Mouse (Mus musculus) gonadal fat pad, adult 2 months (tissue): ENCODE results near the gene Epas1. TPM values are rescaled to one million over a fixed set of nuclear protein-coding genes. Genes with fewer than 3 reads are reported as not detected.

ENCODE experiments used
- DNase-seq: peaks from one replicate; pipeline ENCODE4 v3.0.0-alpha.2; 2012; ENCODE audit warnings: low read depth
- polyA plus RNA-seq: library from polyadenylated mRNA; depleted of rRNA; stranded (reverse); fragments of >200 nt; gene quantifications from 2 replicates; pipeline ENCODE4 v1.2.3, GENCODE M21; 2012

Gene Epas1
- polyA plus RNA-seq, 1 experiment, result 66.6 TPM

- no peak for DNase-seq
Measured at GRCm38 (mm10) chr17:86755581-86756195, 2.2 kb downstream of the Epas1 start.

- DNase-seq, result no peak
Measured at GRCm38 (mm10) chr17:86757621-86758020, 4.1 kb downstream of the Epas1 start.

GRCm38 (mm10) chr17:86761859-86762258, 8.4 kb downstream of the Epas1 start:
- DNase-seq, result no peak

GRCm38 (mm10) chr17:86762479-86763242, 9.2 kb downstream of the Epas1 start:
- no peak for DNase-seq

GRCm38 (mm10) chr17:86765762-86766404, 12.4 kb downstream of the Epas1 start:
- DNase-seq, result no peak

GRCm38 (mm10) chr17:86766412-86766811, 12.9 kb downstream of the Epas1 start:
- no peak for DNase-seq

- DNase-seq, result no peak
Measured at GRCm38 (mm10) chr17:86768596-86768995, 15.1 kb downstream of the Epas1 start.

GRCm38 (mm10) chr17:86769330-86770211, 16.1 kb downstream of the Epas1 start:
- no peak for DNase-seq

GRCm38 (mm10) chr17:86770848-86771247, 17.3 kb downstream of the Epas1 start:
- no peak for DNase-seq

GRCm38 (mm10) chr17:86772035-86772434, 18.5 kb downstream of the Epas1 start:
- no peak for DNase-seq

GRCm38 (mm10) chr17:86772929-86773588, 19.6 kb downstream of the Epas1 start:
- DNase-seq, result no peak

- peak; percentile 73 for DNase-seq
Measured at GRCm38 (mm10) chr17:86776538-86776937, 23.0 kb downstream of the Epas1 start.

- no peak for DNase-seq
Measured at GRCm38 (mm10) chr17:86778147-86778546, 24.6 kb downstream of the Epas1 start.

GRCm38 (mm10) chr17:86779191-86780130, 26.0 kb downstream of the Epas1 start:
- DNase-seq, result no peak

GRCm38 (mm10) chr17:86780708-86781318, 27.3 kb downstream of the Epas1 start:
- no peak for DNase-seq

- no peak for DNase-seq
Measured at GRCm38 (mm10) chr17:86781755-86782400, 28.4 kb downstream of the Epas1 start.

- DNase-seq, result no peak
Measured at GRCm38 (mm10) chr17:86784405-86784977, 31.0 kb downstream of the Epas1 start.

GRCm38 (mm10) chr17:86785612-86786011, 32.1 kb downstream of the Epas1 start:
- no peak for DNase-seq

GRCm38 (mm10) chr17:86786496-86786895, 33.0 kb downstream of the Epas1 start:
- DNase-seq, result no peak
